25 mouse cellular contexts compared by ENCODE assay signal in the genomic region with DNA sequence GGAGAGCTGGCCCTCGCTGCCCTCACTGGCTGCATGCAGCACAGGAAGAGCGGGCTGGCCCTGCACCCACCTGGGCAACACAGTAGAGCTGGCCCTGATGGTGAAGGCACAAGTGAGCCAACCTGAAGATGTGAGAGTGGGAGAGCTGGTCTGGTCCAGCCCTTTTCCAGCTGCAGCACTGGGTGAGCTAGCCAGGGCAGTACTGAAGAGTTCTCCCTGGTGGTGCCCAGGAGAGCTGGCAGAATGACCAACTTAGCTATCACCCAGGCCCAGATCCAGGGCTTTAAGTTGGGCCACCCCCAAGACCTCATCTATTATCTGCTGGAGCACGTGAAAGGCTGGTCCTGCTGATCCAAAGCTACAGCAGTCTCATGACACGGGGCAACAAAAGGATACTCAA. TPM values are rescaled to one million over a fixed set of nuclear protein-coding genes. Genes with fewer than 3 reads are reported as not detected.
DNase-seq lines count a peak whose midpoint lies in the region; ATAC-seq and TF ChIP-seq lines count a peak whose summit lies in the region.
"Had no signal": no experiment of that assay in that cellular context is flagged by ENCODE, and none has a peak within 500 bp of the region (broad histone marks: within the 10 kb centered on the region; RNA-seq: fewer than 3 reads in every experiment).

No protein-coding gene starts in this region.

- H3K4me3 ChIP-seq in heart, embryonic 12.5 days, result no peak overlapping the region
- peak overlapping the region; percentile 23; the same call in 1 of the 2 replicates for H3K4me3 ChIP-seq in G1E (ENCODE audit: low read depth, low read length)
- H3K4me3 ChIP-seq in neural tube, embryonic 15.5 days (replicated peaks), result no peak overlapping the region
- H3K4me3 ChIP-seq: embryonic facial prominence, embryonic 15.5 days; gastrocnemius, adult 2 months; heart, embryonic 13.5 days; midbrain, embryonic 13.5 days; neural tube, embryonic 12.5 days had no signal

- H3K27ac ChIP-seq in heart, embryonic 12.5 days (ENCODE audit: poor library complexity, severe bottlenecking), result no peak overlapping the region
- no peak overlapping the region for H3K27ac ChIP-seq in neural tube, embryonic 15.5 days (replicated peaks)
- H3K27ac ChIP-seq: embryonic facial prominence, embryonic 15.5 days; gastrocnemius, adult 2 months; heart, embryonic 13.5 days; midbrain, embryonic 13.5 days; neural tube, embryonic 12.5 days had no signal

- no peaks in the 10 kb centered on the region for H3K9me3 ChIP-seq in heart, embryonic 12.5 days (replicated peaks)
- no peaks in the 10 kb centered on the region for H3K9me3 ChIP-seq in G1E (replicated peaks)
- no peaks in the 10 kb centered on the region for H3K9me3 ChIP-seq in neural tube, embryonic 15.5 days (replicated peaks)
- H3K9me3 ChIP-seq: embryonic facial prominence, embryonic 15.5 days; heart, embryonic 13.5 days; midbrain, embryonic 13.5 days; neural tube, embryonic 12.5 days had no signal

- H3K4me2 ChIP-seq in heart, embryonic 12.5 days, result no peak overlapping the region
- H3K4me2 ChIP-seq in neural tube, embryonic 15.5 days, result no peak overlapping the region
- H3K4me2 ChIP-seq: embryonic facial prominence, embryonic 15.5 days; heart, embryonic 13.5 days; lung, embryonic 14.5 days; midbrain, embryonic 13.5 days; neural tube, embryonic 12.5 days had no signal

- no peak overlapping the region for H3K9ac ChIP-seq in heart, embryonic 12.5 days
- no peak overlapping the region for H3K9ac ChIP-seq in neural tube, embryonic 15.5 days (replicated peaks)
- H3K9ac ChIP-seq: embryonic facial prominence, embryonic 15.5 days; heart, embryonic 13.5 days; lung, embryonic 14.5 days; midbrain, embryonic 13.5 days; neural tube, embryonic 12.5 days had no signal

- H3K36me3 ChIP-seq in heart, embryonic 12.5 days, result no peaks in the 10 kb centered on the region
- no peaks in the 10 kb centered on the region for H3K36me3 ChIP-seq in G1E (replicated peaks)
- H3K36me3 ChIP-seq in neural tube, embryonic 15.5 days, result no peaks in the 10 kb centered on the region
- H3K36me3 ChIP-seq: embryonic facial prominence, embryonic 15.5 days; heart, embryonic 13.5 days; midbrain, embryonic 13.5 days; neural tube, embryonic 12.5 days had no signal

- no peaks in the 10 kb centered on the region for H3K4me1 ChIP-seq in heart, embryonic 12.5 days (replicated peaks)
- peaks cover 14% of the 10 kb centered on the region for H3K4me1 ChIP-seq in G1E (ENCODE audit: insufficient read depth, low read depth, low read length)
- no peaks in the 10 kb centered on the region for H3K4me1 ChIP-seq in neural tube, embryonic 15.5 days
- H3K4me1 ChIP-seq: embryonic facial prominence, embryonic 15.5 days; heart, embryonic 13.5 days; midbrain, embryonic 13.5 days; neural tube, embryonic 12.5 days had no signal

- TF ChIP-seq CTCF in G1E (IDR thresholded peaks at IDR 0.05; ENCODE audit: low read depth, low read length), result no peak

- peak; percentile 94 for DNase-seq in heart, adult 11 months
- DNase-seq in G1E (ENCODE audit: low spot score) (no peak), MN1 (ENCODE audit: low spot score) (no peak)
- DNase-seq in heart, postnatal 14 days, result peak; percentile 15 to 34
- DNase-seq in thymus, postnatal 4 days, result no peak
- DNase-seq: adrenal gland, postnatal 36 days; cerebellum, adult 18-20 months; cerebellum, postnatal 36 days; gastrocnemius, adult 2 months; kidney, adult 9 months; kidney, postnatal 36 days; layer of hippocampus, adult 9-11 months; lung, embryonic 14.5 days; lung, postnatal 4 days had no signal

- WGBS in heart, embryonic 12.5 days, result 71% methylated on average over 4 of the region's 4 CpGs
- WGBS in neural tube, embryonic 15.5 days, result 72% methylated on average over 4 of the region's 4 CpGs

- no peaks in the 10 kb centered on the region for H3K27me3 ChIP-seq in heart, embryonic 12.5 days (replicated peaks)
- peaks cover 6% of the 10 kb centered on the region; the same call in 1 of the 2 replicates for H3K27me3 ChIP-seq in G1E (ENCODE audit: insufficient read depth, low read length)
- H3K27me3 ChIP-seq in neural tube, embryonic 15.5 days (replicated peaks), result no peaks in the 10 kb centered on the region
- H3K27me3 ChIP-seq: embryonic facial prominence, embryonic 15.5 days; heart, embryonic 13.5 days; midbrain, embryonic 13.5 days; neural tube, embryonic 12.5 days had no signal

- intact Hi-C loops in heart, postnatal 14 days (cut with DNase I), result no loop called here

- no peak for ATAC-seq in heart, embryonic 12.5 days (ENCODE audit: insufficient number of reproducible peaks, low FRiP score)
- no peak for ATAC-seq in G1E (ENCODE audit: extremely low read depth, insufficient number of reproducible peaks, low FRiP score, poor library complexity, severe bottlenecking)
- peak; percentile 35 for ATAC-seq in megakaryocyte, adult 5-6 weeks (ENCODE audit: poor library complexity, severe bottlenecking)
- ATAC-seq in neural tube, embryonic 15.5 days (ENCODE audit: low FRiP score), result no peak
- ATAC-seq: midbrain, embryonic 13.5 days had no signal

RNA-seq across cellular contexts. Expression of a gene that starts 13.2 kb away (rescaled TPM):
- 1.1 and 1.5 TPM in 2 replicates for polyA plus RNA-seq in heart, embryonic 12.5 days (2016; fragmentation: Nextera tagmentation; extraction: Ambion mirVana)
- total RNA-seq in G1E (2014; fragmentation: Nextera tagmentation) (not detected in 2 replicates), G1E (2017) (0.16 TPM in 1 of 2 replicates, not detected in the other)
- polyA plus RNA-seq in G1E (2012), result not detected in 2 replicates
- under 1 TPM in 1 of 2 experiments, not detected in 1; 0.15 TPM for total RNA-seq in heart, postnatal 14 days (2021)
- total RNA-seq in megakaryocyte, adult 5-6 weeks (2015), result 0.39 TPM in 1 of 2 replicates, not detected in the other
- total RNA-seq in megakaryocyte, adult 5-6 weeks (2017), result 0.29 TPM in 1 of 2 replicates, not detected in the other
- polyA plus RNA-seq in neural tube, embryonic 15.5 days (2015; fragmentation: Nextera tagmentation; extraction: Ambion mirVana), result 0.88 and 1.1 TPM in 2 replicates
- total RNA-seq: gastrocnemius, adult 2 months had no signal
- polyA plus RNA-seq: small intestine, adult 2 months had no signal

RNA-seq across cellular contexts. Expression of a gene that starts 21.4 kb away (rescaled TPM):
- polyA plus RNA-seq in heart, embryonic 12.5 days (2016; fragmentation: Nextera tagmentation; extraction: Ambion mirVana), result 12.9 and 13.7 TPM in 2 replicates
- total RNA-seq in G1E (2014; fragmentation: Nextera tagmentation), result 68.8 and 89.5 TPM in 2 replicates
- 29.5 and 31.7 TPM in 2 replicates for total RNA-seq in G1E (2017)
- 1.4 and 1.6 TPM in 2 replicates for polyA plus RNA-seq in G1E (2012)
- total RNA-seq in heart, postnatal 14 days (2021), result 10 to 100 TPM; 10.7 to 12.3 TPM
- 26.5 and 29.0 TPM in 2 replicates for total RNA-seq in megakaryocyte, adult 5-6 weeks (2015)
- total RNA-seq in megakaryocyte, adult 5-6 weeks (2017), result 18.0 and 24.0 TPM in 2 replicates
- polyA plus RNA-seq in neural tube, embryonic 15.5 days (2015; fragmentation: Nextera tagmentation; extraction: Ambion mirVana), result 22.6 and 25.1 TPM in 2 replicates

RNA-seq across cellular contexts. Expression of a gene that starts 45.0 kb away (rescaled TPM):
- polyA plus RNA-seq in heart, embryonic 12.5 days (2016; fragmentation: Nextera tagmentation; extraction: Ambion mirVana), result 0.11 and 0.13 TPM in 2 replicates
- total RNA-seq in G1E (2014; fragmentation: Nextera tagmentation), result not detected in 2 replicates
- total RNA-seq in G1E (2017), result 0.05 TPM in 1 of 2 replicates, not detected in the other
- not detected in 2 replicates for polyA plus RNA-seq in G1E (2012)
- under 1 TPM in 1 of 2 experiments, not detected in 1; 0.07 TPM for total RNA-seq in heart, postnatal 14 days (2021)
- total RNA-seq in megakaryocyte, adult 5-6 weeks (2015), result 2.7 and 3.0 TPM in 2 replicates
- total RNA-seq in megakaryocyte, adult 5-6 weeks (2017), result 4.0 and 4.3 TPM in 2 replicates
- polyA plus RNA-seq in neural tube, embryonic 15.5 days (2015; fragmentation: Nextera tagmentation; extraction: Ambion mirVana), result 0.09 and 0.57 TPM in 2 replicates
- polyA plus RNA-seq: forebrain, embryonic 11.5 days; hindbrain, embryonic 11.5 days; limb, embryonic 11.5 days; lung, embryonic 14.5 days; midbrain, embryonic 13.5 days; small intestine, adult 2 months had no signal

Comparison
In these comparisons a context has a peak if more than half of its experiments do, and no peak if none do; other contexts are left out.
1. DNase-seq: peak in heart, adult 11 months (single experiment) and heart, postnatal 14 days (2 of 2); none in G1E (single experiment), thymus, postnatal 4 days (single experiment) and MN1 (single experiment).